Mouse (Mus musculus) lung, embryonic 14.5 days (tissue): ENCODE results near the gene Psmc3. TPM values are rescaled to one million over a fixed set of nuclear protein-coding genes. Genes with fewer than 3 reads are reported as not detected.

Experiments
- ATAC-seq: fragments of 200-750 bp; cut with Nextera tagmentation; 2 replicates; pipeline ENCODE4 v1.8.0; 2017; ENCODE audit warnings: mild to moderate bottlenecking, moderate TSS enrichment, moderate library complexity; ENCODE audit not compliant: insufficient read depth
- DNase-seq: peaks from one replicate; pipeline ENCODE4 v3.0.0-alpha.2; 2015
- H3K27ac ChIP-seq: fragments of 300-500 bp; sonication (generic); 2 replicates; pipeline ENCODE4 v1.5.1; 2014; ENCODE audit warnings: low read depth, mild to moderate bottlenecking, moderate library complexity
- H3K27me3 ChIP-seq: fragments of 300-500 bp; sonication (generic); 2 replicates; pipeline ENCODE4 v1.6.1; 2014; ENCODE audit warnings: low read length, control low read depth; ENCODE audit not compliant: insufficient read depth
- H3K36me3 ChIP-seq: fragments of 300-500 bp; sonication (generic); 2 replicates; pipeline ENCODE4 v1.6.1; 2014; ENCODE audit warnings: control low read depth; ENCODE audit not compliant: insufficient read depth
- H3K4me1 ChIP-seq: fragments of 300-500 bp; sonication (generic); 2 replicates; pipeline ENCODE4 v1.6.1; 2014; ENCODE audit warnings: antibody characterized with exemption, control low read depth; ENCODE audit not compliant: insufficient read depth
- H3K4me2 ChIP-seq: fragments of 300-500 bp; sonication (generic); 2 replicates; pipeline ENCODE4 v1.6.1; 2014; ENCODE audit warnings: mild to moderate bottlenecking
- H3K4me3 ChIP-seq: fragments of 300-500 bp; sonication (generic); 2 replicates; pipeline ENCODE4 v1.5.1; 2014; ENCODE audit warnings: low read depth, low read length
- H3K9ac ChIP-seq: fragments of 300-500 bp; sonication (generic); 2 replicates; pipeline ENCODE4 v1.6.1; 2014
- H3K9me3 ChIP-seq: fragments of 300-500 bp; sonication (generic); 2 replicates; pipeline ENCODE4 v1.6.1; 2016; ENCODE audit warnings: low read depth, low read length, control low read depth
- CTCF ChIP-seq: IDR thresholded peaks from 2 replicates; pipeline ENCODE4 v1.5.1; 2016; ENCODE audit warnings: antibody characterized with exemption, low read depth
- WGBS: fragments of 180-500 bp; shearing (Covaris S2); extraction: QIAGEN DNeasy Blood & Tissue Kit; methylation state at CpG from one replicate; pipeline ENCODE4 v1.1.7; 2014; 5-methylcytosine and 5-hydroxymethylcytosine counted together
- polyA plus RNA-seq: library from polyadenylated mRNA; unstranded; fragments of >200 nt; fragmentation: Nextera tagmentation; extraction: Ambion mirVana; gene quantifications from 2 replicates; pipeline ENCODE4 v1.2.1, GENCODE M21; 2014

Psmc3 gene
- polyA plus RNA-seq, 1 experiment from 2014 or later, result 322 TPM

GRCm38 (mm10) chr2:91062779-91063606 lies 9.2 kb downstream of the Psmc3 start:
- Histone ChIP-seq H3K27ac (no peak overlapping the region), H3K27me3 (no peaks in the 10 kb centered on the region), H3K4me1 (no peaks in the 10 kb centered on the region), H3K36me3 (peaks cover 87% of the 10 kb centered on the region), H3K4me2 (no peak overlapping the region), H3K9ac (no peak overlapping the region), H3K9me3 (no peaks in the 10 kb centered on the region), H3K4me3 (no peak overlapping the region)
- no peak for DNase-seq
- TF ChIP-seq CTCF, result no peak
- WGBS, result 88% methylated on average over 16 of the region's 16 CpGs
- ATAC-seq, result no peak

GRCm38 (mm10) chr2:91064211-91064610 lies 10.4 kb downstream of the Psmc3 start:
- Histone ChIP-seq H3K9me3 (no peaks in the 10 kb centered on the region), H3K36me3 (peaks cover 75% of the 10 kb centered on the region), H3K27me3 (no peaks in the 10 kb centered on the region), H3K4me1 (peaks cover 4% of the 10 kb centered on the region; the same call in 1 of the 2 replicates), H3K27ac (no peak overlapping the region), H3K9ac (no peak overlapping the region), H3K4me3 (no peak overlapping the region), H3K4me2 (no peak overlapping the region)
- TF ChIP-seq CTCF, result peak; percentile 18; the same call in 1 of the 2 replicates
- WGBS, result 83% methylated on average over 6 of the region's 6 CpGs
- no peak for ATAC-seq
- no peak for DNase-seq

DNA sequence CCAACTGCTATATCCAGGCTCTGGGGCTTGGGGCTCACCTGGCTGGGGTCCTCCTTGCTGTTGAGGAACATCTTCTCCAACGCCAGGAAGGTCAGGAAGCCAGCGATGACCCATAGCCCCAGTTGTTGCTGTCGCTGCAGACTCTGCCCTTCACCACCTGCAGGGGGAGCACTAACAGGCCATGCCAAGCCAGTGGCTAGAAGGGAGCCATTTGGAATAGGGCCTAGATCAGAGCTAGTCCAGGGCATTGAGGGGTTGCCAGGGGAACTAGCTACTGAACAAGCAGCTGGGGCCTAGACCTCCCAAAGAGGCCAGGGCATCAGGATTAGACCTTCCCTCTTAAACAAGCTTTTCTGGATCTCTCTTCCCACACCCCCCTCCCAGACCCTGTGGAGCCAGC lies 11.7 kb downstream of the Psmc3 start:
- TF ChIP-seq CTCF, result peak; percentile 76
- no peak overlapping the region for H3K27ac ChIP-seq
- no peak overlapping the region for H3K4me3 ChIP-seq
- H3K4me1 ChIP-seq, result peaks cover 6% of the 10 kb centered on the region; the same call in 1 of the 2 replicates
- 49% methylated on average over 3 of the region's 3 CpGs for WGBS
- no peak for ATAC-seq
- peaks cover 62% of the 10 kb centered on the region for H3K36me3 ChIP-seq
- DNase-seq, result peak; percentile 59
- H3K9ac ChIP-seq, result no peak overlapping the region
- no peaks in the 10 kb centered on the region for H3K27me3 ChIP-seq
- H3K4me2 ChIP-seq, result no peak overlapping the region
- no peaks in the 10 kb centered on the region for H3K9me3 ChIP-seq

GRCm38 (mm10) chr2:91066455-91066854 lies 12.6 kb downstream of the Psmc3 start:
- H3K4me2 ChIP-seq, result no peak overlapping the region
- ATAC-seq (no peak), DNase-seq (no peak)
- no peaks in the 10 kb centered on the region for H3K9me3 ChIP-seq
- peaks cover 53% of the 10 kb centered on the region for H3K36me3 ChIP-seq
- WGBS, result 82% methylated on average over 3 of the region's 3 CpGs
- TF ChIP-seq CTCF, result no peak
- H3K9ac ChIP-seq, result no peak overlapping the region
- H3K4me1 ChIP-seq, result peaks cover 6% of the 10 kb centered on the region; the same call in 1 of the 2 replicates
- H3K27me3 ChIP-seq, result no peaks in the 10 kb centered on the region
- H3K4me3 ChIP-seq, result no peak overlapping the region
- H3K27ac ChIP-seq, result no peak overlapping the region

GRCm38 (mm10) chr2:91068162-91068871 lies 14.5 kb downstream of the Psmc3 start:
- Histone ChIP-seq H3K4me2 (peak overlapping the region; percentile 86), H3K9ac (no peak overlapping the region), H3K36me3 (peaks cover 36% of the 10 kb centered on the region), H3K4me1 (peaks cover 6% of the 10 kb centered on the region; the same call in 1 of the 2 replicates), H3K27ac (no peak overlapping the region), H3K27me3 (no peaks in the 10 kb centered on the region), H3K9me3 (no peaks in the 10 kb centered on the region), H3K4me3 (0 out of 2 replicates have a peak overlapping the region, but pooled peaks have one; percentile 58)
- ATAC-seq, result no peak
- WGBS, result 52% methylated on average over 13 of the region's 13 CpGs
- TF ChIP-seq CTCF, result no peak
- DNase-seq, result no peak

DNA sequence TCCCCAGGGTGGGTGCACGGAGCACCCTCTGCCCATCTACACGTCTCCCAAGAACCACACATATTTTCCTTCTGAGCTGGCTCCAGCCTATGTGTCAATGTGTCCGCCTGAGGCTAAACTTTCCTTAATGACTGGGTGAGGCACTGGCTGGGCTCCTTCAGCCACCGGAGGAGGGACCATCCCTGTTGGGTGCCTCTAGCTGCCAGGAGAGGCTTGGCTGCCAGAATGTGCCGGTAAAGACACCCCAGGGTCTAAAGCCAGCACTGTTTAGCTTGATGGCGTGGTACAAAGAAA lies 15.0 kb downstream of the Psmc3 start:
- ATAC-seq (no peak), DNase-seq (no peak)
- no peaks in the 10 kb centered on the region for H3K9me3 ChIP-seq
- TF ChIP-seq CTCF, result no peak
- H3K4me2 ChIP-seq, result peak overlapping the region; percentile 86
- H3K9ac ChIP-seq, result peak overlapping the region; percentile 57; the same call in 1 of the 2 replicates
- 41% methylated on average over 6 of the region's 6 CpGs for WGBS
- peaks cover 6% of the 10 kb centered on the region; the same call in 1 of the 2 replicates for H3K4me1 ChIP-seq
- peaks cover 31% of the 10 kb centered on the region for H3K36me3 ChIP-seq
- no peaks in the 10 kb centered on the region for H3K27me3 ChIP-seq
- H3K4me3 ChIP-seq, result peak overlapping the region; percentile 58
- H3K27ac ChIP-seq, result no peak overlapping the region
